Mouse (Mus musculus) central nervous system, embryonic 14 days (tissue): ENCODE results near the gene Tsc22d4. TPM values are rescaled to one million over a fixed set of nuclear protein-coding genes. Genes with fewer than 3 reads are reported as not detected.

Experiments
- polyA plus RNA-seq: library from polyadenylated mRNA; depleted of rRNA; stranded (reverse); fragments of >200 nt; gene quantifications from 2 replicates; pipeline ENCODE4 v1.2.3, GENCODE M21; 2012; rRNA removed

Gene Tsc22d4
- polyA plus RNA-seq: 57.8 and 66.5 TPM in 2 replicates

GRCm38 (mm10) chr5:137745214-137746171, at the start of gene Tsc22d4:
Tsc22d4 (plus strand) TSS chr5:137745730.

GRCm38 (mm10) chr5:137741023-137741931, 4.3 kb upstream of the Tsc22d4 start, which contains the start of gene Nyap1:
Nyap1 (minus strand) TSS chr5:137741607.

GRCm38 (mm10) chr5:137778635-137779034, 33.1 kb downstream of the Tsc22d4 start, which contains the start of gene Ppp1r35:
Ppp1r35 (plus strand) TSS chr5:137778849.

DNA sequence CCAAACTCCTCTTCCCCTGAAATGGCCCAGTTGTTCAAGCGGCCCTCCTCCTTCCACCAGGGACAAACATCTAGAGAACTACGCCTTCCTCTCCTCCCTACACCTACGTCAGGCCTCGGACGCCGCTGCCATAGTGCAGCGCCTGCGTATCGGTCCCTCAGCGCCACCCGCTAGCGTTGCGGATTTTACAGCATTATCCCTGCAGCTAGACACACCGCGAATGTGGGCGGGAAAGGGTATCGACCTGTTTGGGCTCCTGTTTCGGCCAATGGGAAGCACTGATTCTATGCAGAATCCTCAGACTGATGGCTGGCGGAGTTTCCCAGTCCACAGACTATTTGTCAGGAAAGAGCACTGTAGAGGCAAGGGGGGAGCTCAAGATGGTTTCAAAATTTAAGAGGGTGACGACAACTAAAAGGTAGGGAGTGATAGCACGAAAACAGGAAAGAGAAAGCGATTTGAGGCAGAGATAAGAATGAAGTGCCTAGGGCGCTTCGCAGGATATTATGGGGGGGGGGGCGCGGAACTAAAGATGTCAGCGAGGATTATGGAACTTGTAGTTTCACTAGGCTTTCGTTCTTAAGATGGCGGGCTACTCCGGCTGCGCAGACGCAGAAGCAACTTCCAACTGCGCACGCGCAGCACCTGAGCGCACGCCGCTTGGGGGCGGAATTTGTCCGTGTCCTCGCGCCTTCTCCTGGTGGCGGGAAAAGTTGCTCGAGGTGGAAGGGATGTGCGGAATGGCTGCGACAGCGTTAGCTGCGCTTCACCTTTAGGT, 41.8 kb downstream of the Tsc22d4 start, which contains the start of the genes Mepce and Zcwpw1:
TSS of gene Mepce (minus strand) at position 505 of the 778 bp plus-strand sequence.
TSS of gene Zcwpw1 (plus strand) at position 648 of the 778 bp plus-strand sequence.

Other genes with a start within 250 kb of the Tsc22d4 start
- 63.7 and 67.0 TPM in 2 replicates for gene Pop7, start 243.2 kb upstream of the Tsc22d4 start, polyA plus RNA-seq
- 56.8 and 62.1 TPM in 2 replicates for gene Gigyf1, start 227.2 kb upstream of the Tsc22d4 start, polyA plus RNA-seq
- not detected in 2 replicates for gene Epo, start 212.5 kb upstream of the Tsc22d4 start, polyA plus RNA-seq
- gene Gnb2, start 212.2 kb upstream of the Tsc22d4 start, polyA plus RNA-seq: 859 and 883 TPM in 2 replicates
- gene Actl6b, start 192.2 kb upstream of the Tsc22d4 start, polyA plus RNA-seq: 237 and 255 TPM in 2 replicates
- 8.2 and 9.8 TPM in 2 replicates for gene Tfr2, start 175.9 kb upstream of the Tsc22d4 start, polyA plus RNA-seq
- 68.3 and 78.4 TPM in 2 replicates for gene Mospd3, start 144.7 kb upstream of the Tsc22d4 start, polyA plus RNA-seq
- gene Pcolce, start 131.9 kb upstream of the Tsc22d4 start, polyA plus RNA-seq: 30.6 and 64.8 TPM in 2 replicates
- 0.23 and 0.26 TPM in 2 replicates for gene Fbxo24, start 116.7 kb upstream of the Tsc22d4 start, polyA plus RNA-seq
- gene Lrch4, start 116.6 kb upstream of the Tsc22d4 start, polyA plus RNA-seq: 22.0 and 23.5 TPM in 2 replicates
- gene Gm20605, start 116.6 kb upstream of the Tsc22d4 start, polyA plus RNA-seq: 16.1 and 17.9 TPM in 2 replicates
- 35.2 and 37.5 TPM in 2 replicates for gene Sap25, start 104.4 kb upstream of the Tsc22d4 start, polyA plus RNA-seq
- gene Irs3, start 100.0 kb upstream of the Tsc22d4 start, polyA plus RNA-seq: 0.06 and 0.13 TPM in 2 replicates
- 16.9 and 19.4 TPM in 2 replicates for gene Agfg2, start 61.0 kb upstream of the Tsc22d4 start, polyA plus RNA-seq
- gene Nyap1, start 4.1 kb upstream of the Tsc22d4 start, polyA plus RNA-seq: 165 and 183 TPM in 2 replicates
- gene Ppp1r35, start 33.1 kb downstream of the Tsc22d4 start, polyA plus RNA-seq: 55.5 and 66.0 TPM in 2 replicates
- gene Mepce, start 41.9 kb downstream of the Tsc22d4 start, polyA plus RNA-seq: 36.2 and 40.2 TPM in 2 replicates
- 11.3 and 14.0 TPM in 2 replicates for gene Zcwpw1, start 42.1 kb downstream of the Tsc22d4 start, polyA plus RNA-seq
- gene Pilra, start 90.6 kb downstream of the Tsc22d4 start, polyA plus RNA-seq: 0.38 TPM in 2 replicates
- gene Pilrb1, start 112.4 kb downstream of the Tsc22d4 start, polyA plus RNA-seq: 0.09 and 0.10 TPM in 2 replicates
- 0.04 and 0.11 TPM in 2 replicates for gene Pilrb2, start 126.1 kb downstream of the Tsc22d4 start, polyA plus RNA-seq
- gene Cyp3a13, start 175.9 kb downstream of the Tsc22d4 start, polyA plus RNA-seq: 0.05 TPM in 1 of 2 replicates, not detected in the other
- gene Gjc3, start 217.4 kb downstream of the Tsc22d4 start, polyA plus RNA-seq: 0.38 and 0.71 TPM in 2 replicates
- not detected in 2 replicates for gene Azgp1, start 235.8 kb downstream of the Tsc22d4 start, polyA plus RNA-seq